Mouse (Mus musculus) heart, postnatal 25 days (tissue): ENCODE results near the gene Naalad2. TPM values are rescaled to one million over a fixed set of nuclear protein-coding genes. Genes with fewer than 3 reads are reported as not detected.
"Not testable (repeated sequence)": the region's sequence is repeated elsewhere in the genome, so short reads cannot be mapped to it uniquely, and the experiment has no call there.

Source experiments
- DNase-seq: peaks from one replicate; pipeline ENCODE4 v3.0.0; 2022; ENCODE audit warnings: low spot score
- intact Hi-C: fragments of 180-260 bp; cut with DNase I; formaldehyde crosslinking; loops from one replicate; pipeline ENCODE4 v1.15.1; 2025
- total RNA-seq, 2 experiments: library from RNA; stranded (reverse); gene quantifications; 2 replicates each; pipeline ENCODE4 v1.2.3; 2021

Gene Naalad2
- total RNA-seq = 10 to 100 TPM in 1 of 2 experiments, 1 to 10 TPM in 1; 9.1 to 10.5 TPM

DNA sequence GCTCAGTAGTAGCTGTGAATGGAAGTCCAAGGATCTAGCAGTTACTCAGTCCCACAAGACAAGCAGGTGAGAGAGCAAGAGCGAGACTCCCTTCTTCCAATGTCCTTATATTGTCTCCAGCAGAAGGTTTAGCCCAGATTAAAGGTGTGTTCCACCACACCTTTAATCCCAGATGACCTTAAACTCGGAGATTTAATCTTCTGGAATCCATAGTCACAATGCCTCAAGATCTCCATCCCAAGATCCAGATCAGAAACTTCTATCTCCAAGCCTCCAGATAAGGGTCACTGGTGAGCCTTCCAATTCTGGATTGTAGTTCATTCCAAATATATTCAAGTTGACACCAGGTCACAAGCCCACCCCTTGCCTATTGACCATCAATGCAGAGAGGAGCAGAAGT is at the start of gene Naalad2:
Gene Naalad2, minus strand, starts transcription at position 101 of the 400 bp plus-strand sequence.
- DNase-seq, intact Hi-C loops: not testable (repeated sequence)

GRCm38 (mm10) chr9:18431687-18432086 is 28.9 kb upstream of the Naalad2 start:
- intact Hi-C loops = no loop called here
- no peak for DNase-seq

DNA sequence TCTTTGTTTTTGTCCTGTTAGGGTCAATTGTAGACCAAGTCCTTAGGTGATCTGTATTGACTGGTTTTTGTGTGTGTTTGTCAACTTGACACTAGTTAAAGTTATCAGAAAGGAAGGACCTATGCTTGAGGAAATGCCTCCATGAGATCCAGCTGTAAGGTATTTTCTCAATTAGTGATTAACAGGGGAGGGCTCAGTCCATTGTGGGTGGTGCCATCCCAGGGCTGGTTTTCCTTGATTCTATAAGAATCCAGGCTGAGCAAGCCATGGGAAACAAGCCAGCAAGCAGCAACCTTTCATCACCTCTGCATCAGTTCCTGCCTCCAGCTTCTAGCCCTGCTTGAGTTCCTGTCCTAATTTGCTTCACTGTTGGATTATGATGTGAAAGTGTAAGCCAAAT is 27.6 kb upstream of the Naalad2 start, which contains the start of gene Mbd3l2:
Gene Mbd3l2, plus strand, starts transcription at position 301 of the 400 bp plus-strand sequence.
- intact Hi-C loops = no loop called here
- DNase-seq = no peak

DNA sequence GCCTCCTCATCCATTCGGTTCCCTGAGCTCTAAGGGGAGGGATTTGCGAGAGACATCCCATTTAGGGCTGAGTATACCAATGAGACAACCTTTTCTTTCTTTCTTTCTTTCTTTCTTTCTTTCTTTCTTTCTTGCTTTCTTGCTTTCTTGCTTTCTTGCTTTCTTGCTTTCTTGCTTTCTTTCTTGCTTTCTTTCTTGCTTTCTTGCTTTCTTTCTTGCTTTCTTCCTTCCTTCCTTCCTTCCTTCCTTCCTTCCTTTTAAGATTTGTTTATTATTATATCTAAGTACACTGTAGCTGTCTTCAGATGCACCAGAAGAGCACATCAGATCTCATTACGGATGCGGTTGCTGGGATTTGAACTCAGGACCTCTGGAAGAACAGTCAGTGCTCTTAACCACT is 9.6 kb upstream of the Naalad2 start:
- intact Hi-C loops, DNase-seq: not testable (repeated sequence)

- DNase-seq = no peak
- intact Hi-C loops = no loop called here
These were observed 1.3 kb upstream of the Naalad2 start, which contains the start of gene Ubtfl1 for GRCm38 (mm10) chr9:18404118-18404517. Gene Ubtfl1 (plus strand): TSS chr9:18404418.

DNA sequence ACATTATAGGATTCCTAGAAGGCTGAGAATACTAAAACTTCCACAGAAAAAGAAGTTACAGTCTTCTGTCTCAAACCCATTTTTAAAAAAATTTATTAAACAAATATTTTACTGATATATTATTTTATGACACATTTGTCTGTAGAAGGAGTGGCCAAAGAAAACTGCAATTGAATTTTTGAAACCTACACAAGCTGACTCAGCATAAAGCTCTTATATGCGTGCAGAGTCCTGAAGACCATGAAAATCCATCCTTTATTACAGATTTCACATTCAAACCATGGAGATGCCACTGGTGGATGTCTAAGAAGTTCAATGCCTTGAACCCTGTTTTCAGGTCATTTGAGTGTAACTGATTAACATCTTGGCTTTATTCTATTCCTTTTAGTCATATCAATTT is 3.2 kb downstream of the Naalad2 start:
- intact Hi-C loops = no loop called here
- no peak for DNase-seq

DNA sequence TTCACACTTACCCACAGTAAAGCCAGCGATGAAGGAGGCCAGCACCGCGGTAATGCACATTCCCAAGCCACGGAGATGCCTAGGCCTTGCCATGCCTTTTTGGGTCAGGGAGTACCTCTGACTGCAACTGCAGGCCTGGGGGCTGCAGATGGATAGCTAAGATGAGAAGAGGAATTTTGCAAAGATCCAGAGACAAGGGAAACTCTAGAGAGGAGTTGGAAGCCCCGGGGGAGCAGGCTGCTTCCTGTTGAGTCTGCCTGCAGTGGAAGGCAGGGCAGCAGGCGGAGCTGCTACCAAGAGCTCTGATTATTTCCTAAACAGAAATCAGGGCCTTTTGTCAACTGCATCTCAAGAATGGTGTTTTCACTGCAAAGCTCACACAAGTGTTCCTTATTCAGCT is 17.0 kb downstream of the Naalad2 start:
- intact Hi-C loops = no loop called here
- peak; percentile 2 for DNase-seq

DNA sequence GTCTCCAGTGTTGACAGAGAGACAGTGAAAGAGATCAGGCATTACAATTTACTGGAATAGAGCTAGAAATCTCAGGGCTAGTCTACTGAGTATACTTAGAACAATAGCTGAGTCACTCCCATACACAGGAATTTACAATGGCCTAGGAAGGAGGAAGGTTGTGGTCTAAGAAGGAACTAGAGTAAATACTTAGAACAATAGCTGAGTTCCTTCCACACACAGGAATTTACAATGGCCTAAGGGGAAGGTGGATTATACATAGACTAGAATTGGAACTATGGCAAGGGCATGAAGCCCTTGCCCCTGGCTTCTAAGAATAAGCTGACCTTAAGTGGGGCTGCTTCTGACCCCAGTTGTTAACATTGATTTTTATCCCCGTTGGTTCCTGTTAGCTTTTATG is 29.8 kb downstream of the Naalad2 start:
- intact Hi-C loops, DNase-seq: not testable (repeated sequence)

DNA sequence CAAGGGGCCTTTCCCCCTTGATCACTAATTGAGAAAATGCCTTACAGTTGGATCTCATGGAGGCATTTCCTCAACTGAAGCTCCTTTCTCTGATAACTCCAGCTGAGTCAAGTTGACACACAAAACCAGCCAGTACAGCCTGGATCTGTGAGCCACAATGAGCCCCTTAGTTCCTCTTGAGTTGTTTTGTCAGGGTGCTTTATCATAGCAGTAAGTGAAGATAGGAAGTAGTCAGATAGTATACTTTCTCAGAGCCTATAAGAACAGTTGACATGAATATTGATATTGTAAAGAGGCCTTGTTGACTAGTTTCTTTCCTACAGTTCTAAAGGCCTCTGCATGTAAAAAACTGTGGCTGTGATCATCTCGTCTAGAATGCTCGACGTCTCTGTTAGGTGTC is 82.8 kb downstream of the Naalad2 start:
- intact Hi-C loops = no loop called here
- DNase-seq = no peak

DNA sequence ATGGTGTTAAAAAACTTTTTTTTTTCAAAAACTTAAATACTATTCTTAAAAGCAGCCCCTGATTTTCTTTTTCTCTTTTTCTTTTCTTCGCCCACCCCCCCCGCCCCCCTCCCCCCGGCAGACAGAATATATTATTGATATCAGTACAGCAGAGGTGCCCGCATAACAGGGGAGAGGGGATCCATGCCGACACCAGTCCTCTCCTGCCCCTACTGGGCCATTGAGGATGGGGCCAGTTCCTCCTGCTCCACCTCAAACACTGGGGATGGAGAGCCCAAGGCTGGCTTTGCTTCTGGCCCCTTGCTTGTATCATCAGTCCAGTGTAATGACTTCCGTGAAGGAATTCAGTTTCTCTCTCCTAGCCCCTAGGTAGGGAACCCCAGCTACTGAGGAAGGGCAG is 104.5 kb downstream of the Naalad2 start:
- no peak for DNase-seq
- intact Hi-C loops = no loop called here

- DNase-seq = no peak
- intact Hi-C loops = loop anchor here (5.0 kb wide), 1 partner anchor 179 kb away; no protein-coding TSS in a partner anchor
These were observed 109.6 kb downstream of the Naalad2 start for GRCm38 (mm10) chr9:18293026-18293781.

GRCm38 (mm10) chr9:18292443-18292922 is 110.3 kb downstream of the Naalad2 start:
- DNase-seq = no peak
- intact Hi-C loops = loop anchor here (5.0 kb wide), 1 partner anchor 180 kb away; no protein-coding TSS in a partner anchor

GRCm38 (mm10) chr9:18291571-18292429 is 111.0 kb downstream of the Naalad2 start, which contains the start of gene Chordc1:
Gene Chordc1 (plus strand): TSS chr9:18292125.
- DNase-seq = peak; percentile 88
- intact Hi-C loops = loop anchor here (5.0 kb wide), 1 partner anchor 181 kb away; no protein-coding TSS in a partner anchor

DNA sequence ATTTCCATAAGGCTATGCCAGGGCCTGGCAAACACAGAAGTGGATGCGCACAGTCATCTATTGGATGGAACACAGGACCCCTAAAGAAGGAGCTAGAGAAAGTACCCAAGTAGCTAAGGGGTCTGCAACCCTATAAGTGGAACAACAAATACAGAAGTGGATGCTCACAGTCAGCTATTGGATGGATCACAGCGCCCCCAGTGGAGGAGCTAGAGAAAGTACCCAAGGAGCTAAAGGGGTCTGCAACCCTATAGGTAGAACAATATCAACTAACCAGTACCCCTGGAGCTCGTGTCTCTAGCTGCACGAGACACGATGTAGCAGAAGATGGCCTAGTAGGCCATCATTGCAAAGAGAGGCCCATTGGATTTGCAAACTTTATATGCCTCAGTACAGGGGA is 124.1 kb downstream of the Naalad2 start:
- DNase-seq, intact Hi-C loops: not testable (repeated sequence)

GRCm38 (mm10) chr9:18277497-18277896 is 125.3 kb downstream of the Naalad2 start:
- no peak for DNase-seq
- intact Hi-C loops = no loop called here

GRCm38 (mm10) chr9:18276844-18277243 is 126.0 kb downstream of the Naalad2 start:
- intact Hi-C loops = no loop called here
- DNase-seq = no peak

DNA sequence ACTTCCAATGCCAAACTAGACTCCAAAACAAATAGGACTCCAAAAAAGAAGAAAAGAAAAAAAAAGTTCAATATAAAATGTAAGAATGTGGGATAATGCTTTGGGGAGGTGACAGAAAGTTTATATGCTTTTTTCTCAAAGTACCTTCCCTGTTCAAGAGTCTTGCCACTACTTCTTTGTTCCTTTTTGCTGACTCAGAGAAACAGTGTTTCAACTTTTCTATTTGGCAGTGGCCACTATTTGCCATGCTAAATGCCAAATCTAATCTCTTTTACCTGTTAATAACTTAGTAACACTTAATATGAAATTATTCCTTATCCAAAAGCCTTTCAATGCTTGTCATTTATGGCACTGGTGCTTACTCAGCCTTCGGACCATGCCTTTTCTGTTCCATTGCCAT is 126.9 kb downstream of the Naalad2 start:
- no peak for DNase-seq
- intact Hi-C loops = no loop called here
